Mouse (Mus musculus) liver, embryonic 15.5 days (tissue): Measurements from ENCODE around the gene Musk. TPM values are rescaled to one million over a fixed set of nuclear protein-coding genes. Genes with fewer than 3 reads are reported as not detected.
A peak's percentile ranks its signal among the peaks of the same experiment; 100 is the strongest.

ENCODE experiments used
- ATAC-seq: fragments of 200-750 bp; cut with Nextera tagmentation; 2 replicates; pipeline ENCODE4 v1.8.0; 2017; ENCODE audit warnings: moderate number of reproducible peaks, mild to moderate bottlenecking, moderate library complexity; ENCODE audit not compliant: insufficient read depth
- H3K27ac ChIP-seq: fragments of 300-500 bp; sonication (generic); replicated peaks from 2 replicates; pipeline ENCODE4 v1.5.1; 2015; ENCODE audit warnings: mild to moderate bottlenecking, inconsistent platforms
- H3K27me3 ChIP-seq: fragments of 300-500 bp; sonication (generic); 2 replicates; pipeline ENCODE4 v1.6.1; 2015; ENCODE audit warnings: mild to moderate bottlenecking, inconsistent platforms
- H3K36me3 ChIP-seq: fragments of 300-500 bp; sonication (generic); replicated peaks from 2 replicates; pipeline ENCODE4 v1.6.1; 2015; ENCODE audit warnings: moderate library complexity, mild to moderate bottlenecking, inconsistent platforms
- H3K4me1 ChIP-seq: fragments of 300-500 bp; sonication (generic); replicated peaks from 2 replicates; pipeline ENCODE4 v1.6.1; 2015; ENCODE audit warnings: inconsistent platforms
- H3K4me2 ChIP-seq: fragments of 300-500 bp; sonication (generic); 2 replicates; pipeline ENCODE4 v1.6.1; 2015; ENCODE audit warnings: moderate library complexity, mild to moderate bottlenecking, inconsistent platforms
- H3K4me3 ChIP-seq: fragments of 300-500 bp; sonication (generic); replicated peaks from 2 replicates; pipeline ENCODE4 v1.5.1; 2015; ENCODE audit warnings: mild to moderate bottlenecking, inconsistent platforms
- H3K9ac ChIP-seq: fragments of 300-500 bp; sonication (generic); 2 replicates; pipeline ENCODE4 v1.6.1; 2015; ENCODE audit warnings: moderate library complexity, mild to moderate bottlenecking, inconsistent platforms
- H3K9me3 ChIP-seq: fragments of 300-500 bp; sonication (generic); replicated peaks from 2 replicates; pipeline ENCODE4 v1.6.1; 2016; ENCODE audit warnings: inconsistent platforms
- WGBS: fragments of 180-500 bp; shearing (Covaris S2); methylation state at CpG from one replicate; pipeline ENCODE4 v1.1.7; 2015; ENCODE audit warnings: mixed read lengths; ENCODE audit not compliant: insufficient replicate concordance; 5-methylcytosine and 5-hydroxymethylcytosine counted together
- polyA plus RNA-seq: library from polyadenylated mRNA; unstranded; fragments of >200 nt; fragmentation: Nextera tagmentation; extraction: Ambion mirVana; gene quantifications from 2 replicates; pipeline ENCODE4 v1.2.1, GENCODE M21; 2015

Musk gene
- polyA plus RNA-seq, 1 experiment from 2014 or later, result 0.13 TPM

DNA sequence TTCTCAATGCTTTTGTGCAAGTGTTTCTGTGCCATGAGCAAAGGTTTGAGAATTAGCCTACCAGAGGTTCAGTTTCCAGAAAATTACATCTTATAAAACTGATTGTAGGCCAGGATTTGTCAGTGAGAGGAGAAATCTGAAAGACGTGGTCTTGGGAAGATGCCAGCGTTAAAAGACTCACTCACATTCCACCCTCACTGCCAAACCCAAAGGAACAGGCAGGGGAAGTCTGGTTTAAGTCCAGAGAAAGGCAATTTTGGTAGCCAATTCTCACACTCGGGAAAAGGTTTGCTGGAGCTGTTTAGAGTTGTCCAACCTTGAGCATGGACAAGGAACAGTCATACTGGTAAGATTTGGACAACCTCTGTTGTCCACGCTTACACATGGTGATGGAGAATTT is 131.6 kb downstream of the Musk start:
- H3K9me3 ChIP-seq, result no peaks in the 10 kb centered on the region
- H3K36me3 ChIP-seq, result no peaks in the 10 kb centered on the region
- 54% methylated on average over 4 of the region's 4 CpGs for WGBS
- no peak overlapping the region for H3K4me3 ChIP-seq
- no peak overlapping the region for H3K9ac ChIP-seq
- no peak overlapping the region for H3K4me2 ChIP-seq
- no peaks in the 10 kb centered on the region for H3K4me1 ChIP-seq
- H3K27me3 ChIP-seq, result no peaks in the 10 kb centered on the region
- ATAC-seq, result no peak
- no peak overlapping the region for H3K27ac ChIP-seq

DNA sequence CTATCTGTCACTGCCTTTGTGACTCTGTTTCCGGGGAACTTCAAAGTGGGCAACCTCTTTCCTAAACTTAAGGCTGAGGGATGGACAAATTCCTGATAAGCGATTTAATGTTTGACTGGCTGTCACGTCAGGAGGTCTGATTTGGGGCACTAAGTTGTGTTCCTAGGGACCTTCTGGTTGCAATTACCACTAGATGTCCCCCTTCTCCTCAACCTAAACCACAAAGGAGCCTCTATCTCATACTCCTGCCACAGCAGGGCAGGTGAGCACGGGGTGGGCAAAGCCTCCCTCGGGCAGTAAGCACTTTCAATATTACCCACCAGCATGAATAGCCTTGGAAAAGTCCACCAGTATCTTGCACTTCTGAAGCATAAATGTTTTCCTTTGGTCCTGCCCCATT is 133.5 kb downstream of the Musk start:
- no peaks in the 10 kb centered on the region for H3K4me1 ChIP-seq
- no peaks in the 10 kb centered on the region for H3K9me3 ChIP-seq
- ATAC-seq, result no peak
- H3K4me2 ChIP-seq, result no peak overlapping the region
- no peak overlapping the region for H3K9ac ChIP-seq
- H3K4me3 ChIP-seq, result no peak overlapping the region
- H3K36me3 ChIP-seq, result no peaks in the 10 kb centered on the region
- WGBS, result 22% methylated on average over 5 of the region's 5 CpGs
- H3K27me3 ChIP-seq, result no peaks in the 10 kb centered on the region
- H3K27ac ChIP-seq, result no peak overlapping the region

GRCm38 (mm10) chr4:58423276-58423930 is 137.6 kb downstream of the Musk start:
- 23% methylated on average over 9 of the region's 9 CpGs for WGBS

More at GRCm38 (mm10) chr4:58423276-58423930, 137.6 kb downstream of the Musk start:
- Histone ChIP-seq H3K27me3 (no peaks in the 10 kb centered on the region), H3K9me3 (no peaks in the 10 kb centered on the region), H3K27ac (no peak overlapping the region), H3K36me3 (no peaks in the 10 kb centered on the region), H3K4me1 (no peaks in the 10 kb centered on the region), H3K4me3 (no peak overlapping the region), H3K9ac (no peak overlapping the region), H3K4me2 (peak overlapping the region; percentile 29; the same call in 1 of the 2 replicates)
- ATAC-seq, result no peak

Other genes starting within 250 kb of the Musk start
- gene Svep1, start 79.1 kb upstream of the Musk start, polyA plus RNA-seq, result 0.31 and 0.32 TPM in 2 replicates